Mouse (Mus musculus) olfactory bulb, adult 2 months (tissue): ENCODE results near the gene Fam3c. TPM values are rescaled to one million over a fixed set of nuclear protein-coding genes. Genes with fewer than 3 reads are reported as not detected.

Experiments used
- H3K27ac ChIP-seq: fragments of 200-500 bp; 2 replicates; pipeline ENCODE4 v1.5.1; 2012; ENCODE audit warnings: low read depth, low read length; ENCODE audit not compliant: insufficient read depth
- H3K4me1 ChIP-seq: fragments of 200-500 bp; 2 replicates; pipeline ENCODE4 v1.6.1; 2012; ENCODE audit warnings: low read length; ENCODE audit not compliant: control insufficient read depth, insufficient read depth
- H3K4me3 ChIP-seq: fragments of 200-500 bp; 2 replicates; pipeline ENCODE4 v1.5.1; 2012; ENCODE audit warnings: mild to moderate bottlenecking, low read depth, low read length, moderate library complexity; ENCODE audit not compliant: insufficient read depth
- CTCF ChIP-seq: fragments of 200-500 bp; IDR thresholded peaks from 2 replicates; pipeline ENCODE4 v1.5.1; 2012; ENCODE audit warnings: low read depth, mild to moderate bottlenecking, low read length, moderate library complexity; ENCODE audit not compliant: insufficient read depth
- POLR2A ChIP-seq: fragments of 200-500 bp; IDR thresholded peaks from 2 replicates; pipeline ENCODE4 v1.6.1; 2012; ENCODE audit warnings: mild to moderate bottlenecking, low read depth, low read length, moderate library complexity; ENCODE audit not compliant: insufficient read depth
- WGBS: fragments of 180-500 bp; shearing (Covaris S2); methylation state at CpG from one replicate; pipeline ENCODE4 v1.1.7; 2018; 5-methylcytosine and 5-hydroxymethylcytosine counted together
- polyA plus RNA-seq: library from polyadenylated mRNA; stranded (reverse); fragments of >200 nt; gene quantifications from 2 replicates; pipeline ENCODE4 v1.2.4, GENCODE M21; 2012; ENCODE audit warnings: low replicate concordance; ENCODE audit not compliant: missing spikeins, insufficient read depth, insufficient read length

Gene Fam3c
- not detected in 2 replicates for polyA plus RNA-seq

GRCm38 (mm10) chr6:22356086-22356507 is at the start of gene Fam3c:
Fam3c (minus strand) TSS chr6:22356243.
- under 1% methylated on average over 38 of the region's 38 CpGs for WGBS
- H3K27ac ChIP-seq, result peak within 1 kb of the TSS; percentile 77; the same call in 1 of the 2 replicates
- TF ChIP-seq CTCF (peak; percentile 86), POLR2A (no peak)

DNA sequence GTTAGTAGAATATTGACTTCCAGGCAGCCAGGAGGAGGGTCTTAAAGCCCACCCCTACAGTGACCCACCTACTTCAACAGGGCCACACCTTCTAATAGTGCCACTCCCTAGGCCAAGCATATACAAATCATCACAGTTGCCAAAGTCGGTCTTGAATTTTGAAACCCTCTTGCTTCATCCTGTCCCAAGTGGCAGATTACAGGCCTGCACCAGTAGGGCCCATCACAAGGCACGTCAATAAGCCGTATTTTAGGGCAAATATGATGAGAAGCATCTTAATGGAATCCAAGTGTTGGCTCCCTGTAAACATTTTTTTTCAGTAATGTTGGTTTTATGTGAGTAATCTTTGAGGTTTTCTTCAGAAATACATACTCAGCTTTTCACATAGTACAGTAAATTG is 49.0 kb upstream of the Fam3c start:
- WGBS, result 96% methylated on average over 3 of the region's 3 CpGs
- TF ChIP-seq CTCF, result no peak
- TF ChIP-seq POLR2A, result no peak
- Histone ChIP-seq H3K4me1 (no peaks in the 10 kb centered on the region), H3K27ac (no peak overlapping the region), H3K4me3 (no peak overlapping the region)

More at GRCm38 (mm10) chr6:22356086-22356507, at the start of gene Fam3c:
- peak within 1 kb of the TSS; percentile 99 for H3K4me3 ChIP-seq
- H3K4me1 ChIP-seq, result peaks cover 2% of the 10 kb centered on the region; the same call in 1 of the 2 replicates

DNA sequence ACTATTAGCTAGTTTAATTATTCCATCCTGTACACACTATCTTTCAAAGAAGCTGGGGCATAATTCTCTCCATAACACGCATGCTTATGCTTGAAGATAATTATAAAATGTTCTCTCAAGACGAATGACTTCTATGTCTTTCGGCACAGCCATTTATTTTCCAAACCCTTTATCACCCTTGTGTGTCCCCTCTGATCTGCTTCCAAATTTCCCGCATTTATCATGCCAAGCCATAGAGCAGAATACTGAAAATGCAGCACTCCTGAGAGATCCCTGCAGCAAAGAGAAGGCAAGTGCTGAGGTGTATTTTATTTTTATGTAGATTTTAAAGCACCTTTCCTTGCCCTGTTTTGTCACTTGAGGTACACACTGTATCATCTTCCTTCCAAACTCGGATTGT is 47.7 kb upstream of the Fam3c start:
- 73% methylated on average over 5 of the region's 5 CpGs for WGBS

DNA sequence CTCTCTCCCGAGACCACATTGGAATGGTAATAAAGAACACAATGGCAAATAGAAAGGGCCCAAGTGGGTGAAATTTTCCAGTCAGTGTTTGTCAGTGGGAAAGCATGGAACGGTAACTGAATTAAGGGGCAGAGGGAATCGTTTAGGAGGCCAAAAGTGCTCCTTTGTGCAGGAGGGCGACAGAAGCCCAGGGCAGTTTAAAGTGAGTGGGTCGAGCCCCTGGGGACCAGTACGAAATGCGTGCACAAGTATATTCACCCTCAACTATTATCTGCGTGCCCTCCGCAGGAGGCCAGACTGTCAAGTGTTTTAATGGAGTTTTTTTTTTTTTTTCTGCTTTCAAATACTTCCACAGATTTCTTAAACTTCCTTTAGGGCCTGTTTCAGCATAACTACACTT is 47.3 kb upstream of the Fam3c start:
- Histone ChIP-seq H3K27ac (no peak overlapping the region), H3K4me1 (no peaks in the 10 kb centered on the region), H3K4me3 (no peak overlapping the region)
- TF ChIP-seq POLR2A (no peak), CTCF (no peak)
- WGBS, result 60% methylated on average over 9 of the region's 9 CpGs

More for the DNA sequence above, 47.7 kb upstream of the Fam3c start:
- no peak overlapping the region for H3K4me3 ChIP-seq
- TF ChIP-seq CTCF (no peak), POLR2A (no peak)
- no peak overlapping the region for H3K27ac ChIP-seq
- no peaks in the 10 kb centered on the region for H3K4me1 ChIP-seq

- H3K4me1 ChIP-seq, result no peaks in the 10 kb centered on the region
- H3K27ac ChIP-seq, result no peak overlapping the region
- no peak overlapping the region for H3K4me3 ChIP-seq
- WGBS, result 79% methylated on average over 13 of the region's 13 CpGs
- TF ChIP-seq POLR2A (no peak), CTCF (no peak)
Measured at GRCm38 (mm10) chr6:22402548-22403164, 46.6 kb upstream of the Fam3c start.

DNA sequence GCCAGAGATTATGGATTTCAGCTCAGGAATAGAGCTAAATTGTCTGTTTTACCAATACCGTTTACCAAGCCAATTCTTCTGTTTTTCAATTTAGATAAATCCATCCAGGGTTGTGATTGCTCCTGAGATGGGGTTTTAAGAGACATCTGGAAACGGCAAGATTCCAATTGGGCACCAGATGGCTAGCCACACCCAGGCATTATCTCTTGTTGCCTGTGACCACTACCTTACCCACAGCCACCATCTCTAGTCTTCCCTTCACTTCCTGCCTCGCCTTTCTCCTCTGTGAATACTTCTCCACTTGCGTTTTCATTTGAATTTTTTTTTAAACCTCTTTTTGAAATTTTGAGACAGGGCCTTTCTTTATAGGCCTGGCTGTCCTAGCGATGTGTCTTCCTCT is 46.0 kb upstream of the Fam3c start:
- TF ChIP-seq POLR2A (no peak), CTCF (no peak)
- WGBS, result 92% methylated on average over 5 of the region's 5 CpGs
- Histone ChIP-seq H3K4me3 (no peak overlapping the region), H3K4me1 (no peaks in the 10 kb centered on the region), H3K27ac (no peak overlapping the region)

DNA sequence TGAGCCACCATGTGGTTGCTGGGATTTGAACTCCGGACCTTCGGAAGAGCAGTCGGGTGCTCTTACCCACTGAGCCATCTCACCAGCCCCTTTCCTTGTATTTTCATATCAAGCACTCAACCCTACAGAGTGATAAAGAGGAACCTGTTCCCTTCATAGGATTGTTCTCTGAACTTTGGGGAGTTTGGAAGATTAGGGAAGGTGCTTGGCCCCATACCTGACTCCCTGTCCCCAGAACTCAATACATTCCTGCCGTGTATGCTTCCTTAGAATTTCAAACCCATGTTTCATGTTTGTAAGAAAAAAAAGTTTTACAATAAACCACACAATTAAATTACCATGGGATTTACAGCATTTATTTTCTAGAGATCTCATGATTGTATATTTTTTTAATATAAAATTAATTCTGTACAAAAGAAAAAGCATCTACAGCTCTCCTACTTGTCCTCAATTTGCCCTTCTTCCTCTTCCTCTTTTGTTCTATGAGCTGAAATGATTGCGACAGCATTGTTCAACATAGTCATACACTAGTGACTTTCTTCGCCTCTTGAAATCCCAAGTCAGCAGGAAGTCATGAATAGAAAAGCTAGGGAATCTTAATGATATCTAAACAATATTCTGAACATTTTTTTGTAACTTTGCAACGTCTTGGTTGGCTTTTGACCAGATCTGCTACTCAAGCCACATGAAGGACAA is 42.2 kb upstream of the Fam3c start:
- TF ChIP-seq CTCF (no peak), POLR2A (no peak)
- Histone ChIP-seq H3K27ac (no peak overlapping the region), H3K4me1 (no peaks in the 10 kb centered on the region), H3K4me3 (no peak overlapping the region)
- 89% methylated on average over 7 of the region's 7 CpGs for WGBS

DNA sequence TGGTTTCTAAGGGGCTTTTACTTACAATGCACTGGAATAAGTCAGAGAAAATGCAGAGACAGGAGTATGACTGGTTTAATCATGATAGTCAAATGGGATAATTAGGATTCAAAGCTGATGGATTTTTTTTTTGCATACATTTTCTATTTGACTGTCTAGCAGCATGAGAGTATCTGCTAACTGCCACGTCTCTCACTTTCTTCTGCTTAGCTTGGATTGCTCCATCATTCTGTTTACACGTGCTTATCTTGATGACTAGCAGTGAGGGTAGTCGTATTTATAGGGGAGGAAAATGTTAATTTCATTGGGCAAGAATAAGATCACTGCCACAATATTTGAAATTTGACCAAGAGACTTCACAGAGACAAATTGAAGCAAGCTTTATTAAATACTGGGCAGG is 39.2 kb upstream of the Fam3c start:
- H3K27ac ChIP-seq, result no peak overlapping the region
- TF ChIP-seq POLR2A, result no peak
- no peak for TF ChIP-seq CTCF
- no peak overlapping the region for H3K4me3 ChIP-seq
- WGBS, result 85% methylated on average over 3 of the region's 3 CpGs
- no peaks in the 10 kb centered on the region for H3K4me1 ChIP-seq

- no peak overlapping the region for H3K4me3 ChIP-seq
- no peak overlapping the region for H3K27ac ChIP-seq
- TF ChIP-seq CTCF (no peak), POLR2A (no peak)
- WGBS, result 67% methylated on average over 13 of the region's 13 CpGs
- H3K4me1 ChIP-seq, result no peaks in the 10 kb centered on the region
Measured at GRCm38 (mm10) chr6:22390654-22391365, 34.8 kb upstream of the Fam3c start.
